Mouse (Mus musculus): ENCODE data around the gene Gm4133.
"Not testable (repeated sequence)": the region's sequence is repeated elsewhere in the genome, so short reads cannot be mapped to it uniquely, and the experiment has no call there.

Gene Gm4133

DNA sequence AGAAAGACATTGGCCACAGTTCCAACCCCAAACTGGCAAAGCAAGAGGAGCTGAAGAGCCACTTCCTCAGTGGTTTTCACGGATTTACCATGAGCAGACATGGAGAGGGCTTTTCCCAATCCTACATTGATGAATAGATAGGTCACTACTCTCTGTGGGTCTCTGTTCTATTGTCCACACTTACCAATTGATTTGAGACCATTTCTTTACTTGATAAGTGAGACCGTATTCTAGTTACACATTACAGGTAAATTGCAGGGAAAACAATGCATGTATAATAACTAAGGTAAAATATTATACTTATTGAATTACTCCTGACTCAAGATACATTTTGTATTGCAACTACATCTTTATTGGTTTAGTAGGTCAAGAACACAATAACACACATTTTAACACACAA lies at the start of gene Gm4133:
Gene Gm4133 (minus strand): TSS at position 101 of the 400 bp plus-strand sequence.
- not testable (repeated sequence) for DNase-seq (ENCODE audit: low spot score)

DNA sequence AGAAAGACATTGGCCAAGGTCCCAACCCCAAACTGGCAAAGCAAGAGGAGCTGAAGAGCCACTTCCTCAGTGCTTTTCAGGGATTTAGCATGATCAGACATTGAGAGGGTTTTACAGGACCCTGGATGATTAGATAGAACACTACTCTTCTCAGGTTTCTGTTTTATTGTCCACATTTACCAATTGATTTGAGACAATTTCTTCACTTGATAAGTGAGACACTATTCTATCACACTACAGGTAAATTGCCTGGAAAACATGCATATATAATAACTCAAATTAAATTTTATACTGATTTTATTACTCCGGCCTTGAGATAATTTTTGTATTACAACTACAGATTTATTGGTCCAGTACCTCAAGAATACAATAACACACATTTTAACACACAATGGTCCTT lies 41.4 kb upstream of the Gm4133 start, which contains the start of gene Gm5728:
Gene Gm5728 (minus strand): TSS at position 101 of the 400 bp plus-strand sequence.
- DNase-seq (ENCODE audit: low spot score), result not testable (repeated sequence)

Data from lung, postnatal 25 days (tissue).